Mouse (Mus musculus) MEL-GATA-1-ER (cell line): ENCODE measurements around the gene Mpz.

ENCODE experiments used
- DNase-seq: peaks from one replicate; pipeline ENCODE4 v3.0.0-alpha.2; 2012; ENCODE audit warnings: low read depth; ENCODE audit errors: extremely low read depth

Gene Mpz

GRCm38 (mm10) chr1:171187851-171188700 lies 37.6 kb downstream of the Mpz start:
- no peak for DNase-seq

GRCm38 (mm10) chr1:171189046-171189445 lies 38.5 kb downstream of the Mpz start:
- DNase-seq: no peak

GRCm38 (mm10) chr1:171189476-171190114 lies 39.1 kb downstream of the Mpz start:
- no peak for DNase-seq

- DNase-seq: no peak
Measured at GRCm38 (mm10) chr1:171190832-171191231, 40.3 kb downstream of the Mpz start.

GRCm38 (mm10) chr1:171192283-171192682 lies 41.8 kb downstream of the Mpz start:
- no peak for DNase-seq

GRCm38 (mm10) chr1:171193093-171193840 lies 42.8 kb downstream of the Mpz start:
- no peak for DNase-seq

- DNase-seq: no peak
Measured at GRCm38 (mm10) chr1:171193911-171194830, 43.7 kb downstream of the Mpz start.

GRCm38 (mm10) chr1:171195046-171195822 lies 44.7 kb downstream of the Mpz start:
- no peak for DNase-seq

GRCm38 (mm10) chr1:171195887-171196397 lies 45.4 kb downstream of the Mpz start, which contains the start of gene Pcp4l1:
Gene Pcp4l1, minus strand, starts transcription at chr1:171196268.
- no peak for DNase-seq

- DNase-seq: no peak
Measured at GRCm38 (mm10) chr1:171199532-171199931, 49.0 kb downstream of the Mpz start.

- no peak for DNase-seq
Measured at GRCm38 (mm10) chr1:171200769-171201168, 50.3 kb downstream of the Mpz start.

GRCm38 (mm10) chr1:171203471-171204248 lies 53.1 kb downstream of the Mpz start:
- DNase-seq: no peak

- DNase-seq: no peak
Measured at GRCm38 (mm10) chr1:171204249-171204644, 53.7 kb downstream of the Mpz start.

- peak; percentile 83 for DNase-seq
Measured at GRCm38 (mm10) chr1:171205704-171206493, 55.4 kb downstream of the Mpz start.

- peak; percentile 59 for DNase-seq
Measured at GRCm38 (mm10) chr1:171209409-171209808, 58.9 kb downstream of the Mpz start.
